Mouse (Mus musculus): ENCODE results near the gene Ric8b. TPM values are rescaled to one million over a fixed set of nuclear protein-coding genes. Genes with fewer than 3 reads are reported as not detected.

The Ric8b gene
- total RNA-seq, 2 experiments from 2014 or later = 28.6 to 36.4 TPM

- no peak for DNase-seq
These were observed 45.7 kb downstream of the Ric8b start for GRCm38 (mm10) chr10:84963126-84963525.

- DNase-seq = no peak
These were observed 46.3 kb downstream of the Ric8b start for GRCm38 (mm10) chr10:84963726-84964125.

GRCm38 (mm10) chr10:84966542-84966941, 49.1 kb downstream of the Ric8b start:
- no peak for DNase-seq

GRCm38 (mm10) chr10:84967645-84968044, 50.2 kb downstream of the Ric8b start:
- DNase-seq = peak; percentile 40

- DNase-seq = no peak
These were observed 51.7 kb downstream of the Ric8b start for GRCm38 (mm10) chr10:84968852-84969704.

- no peak for DNase-seq
These were observed 57.8 kb downstream of the Ric8b start for GRCm38 (mm10) chr10:84975264-84975663.

- DNase-seq = no peak
These were observed 59.4 kb downstream of the Ric8b start for GRCm38 (mm10) chr10:84976588-84977351.

- no peak for DNase-seq
These were observed 62.9 kb downstream of the Ric8b start for GRCm38 (mm10) chr10:84980291-84980690.

- DNase-seq = no peak
These were observed 64.0 kb downstream of the Ric8b start for GRCm38 (mm10) chr10:84981441-84981840.

- no peak for DNase-seq
These were observed 65.3 kb downstream of the Ric8b start for GRCm38 (mm10) chr10:84982675-84983074.

- peak; percentile 48 for DNase-seq
These were observed 68.5 kb downstream of the Ric8b start for GRCm38 (mm10) chr10:84985956-84986355.

- DNase-seq = no peak
These were observed 70.2 kb downstream of the Ric8b start for GRCm38 (mm10) chr10:84987666-84988065.

GRCm38 (mm10) chr10:84988650-84989049, 71.2 kb downstream of the Ric8b start:
- DNase-seq = no peak

GRCm38 (mm10) chr10:84994346-84994745, 76.9 kb downstream of the Ric8b start:
- no peak for DNase-seq

GRCm38 (mm10) chr10:84994971-84995370, 77.6 kb downstream of the Ric8b start:
- DNase-seq = no peak

- no peak for DNase-seq
These were observed 79.0 kb downstream of the Ric8b start for GRCm38 (mm10) chr10:84996366-84996765.

- DNase-seq = no peak
These were observed 80.3 kb downstream of the Ric8b start for GRCm38 (mm10) chr10:84997571-84998224.

- no peak for DNase-seq
These were observed 80.8 kb downstream of the Ric8b start for GRCm38 (mm10) chr10:84998225-84998579.

GRCm38 (mm10) chr10:85001920-85002319, 84.5 kb downstream of the Ric8b start:
- peak; percentile 52 for DNase-seq

GRCm38 (mm10) chr10:85003190-85004026, 86.0 kb downstream of the Ric8b start:
- DNase-seq = no peak

GRCm38 (mm10) chr10:85006573-85007310, 89.3 kb downstream of the Ric8b start:
- DNase-seq = no peak

All from gastrocnemius, postnatal 25 days (tissue).